Mouse (Mus musculus) lung, postnatal 0 days (tissue): ENCODE measurements at regions not wholly inside any gene's neighbourhood (a gene's known extent, or its start where the extent isn't known, plus 50 kb on each side); places are given as distances from the start of the nearest gene placed in this dataset.

Source experiments
- CTCF ChIP-seq: IDR thresholded peaks from 2 replicates; pipeline ENCODE4 v1.5.1; 2016; ENCODE audit warnings: antibody characterized with exemption, mild to moderate bottlenecking
- EP300 ChIP-seq: IDR thresholded peaks from 2 replicates; pipeline ENCODE4 v1.6.1; 2016; ENCODE audit warnings: antibody characterized with exemption, mild to moderate bottlenecking, control low read depth

DNA sequence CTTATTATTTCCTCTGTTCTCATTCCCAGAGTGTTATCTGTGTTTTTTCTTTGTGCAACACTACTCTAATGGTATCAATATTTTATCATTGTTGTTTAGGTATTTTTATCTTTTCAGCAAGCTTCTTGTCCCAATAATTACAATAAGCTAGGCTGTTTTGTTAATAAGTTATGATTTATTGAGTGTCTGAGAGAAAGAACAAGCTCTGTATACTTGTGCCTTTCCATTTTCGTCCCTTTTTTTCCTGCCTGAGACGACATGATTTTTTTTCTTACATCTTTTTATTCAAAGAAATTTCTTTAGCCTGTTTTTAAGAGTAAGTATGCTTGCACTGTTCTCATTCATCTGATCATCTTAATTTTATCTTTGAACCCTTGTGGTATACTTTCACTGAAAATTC, 904.1 kb downstream of the A830018L16Rik start:
- TF ChIP-seq CTCF (no peak), EP300 (no peak)
